Mouse (Mus musculus) heart, postnatal 0 days (tissue): ENCODE measurements around the gene Wiz. TPM values are rescaled to one million over a fixed set of nuclear protein-coding genes. Genes with fewer than 3 reads are reported as not detected.

Source experiments
- ATAC-seq: fragments of 200-750 bp; cut with Nextera tagmentation; 2 replicates; pipeline ENCODE4 v1.8.0; 2017; ENCODE audit warnings: low read depth, moderate number of reproducible peaks, moderate library complexity; ENCODE audit not compliant: insufficient read depth
- DNase-seq: peaks from one replicate; pipeline ENCODE4 v3.0.0-alpha.2; 2016; ENCODE audit warnings: low spot score
- H3K27ac ChIP-seq: fragments of 300-500 bp; sonication (generic); 2 replicates; pipeline ENCODE4 v1.5.1; 2014; ENCODE audit warnings: low read depth, mild to moderate bottlenecking
- H3K27me3 ChIP-seq: fragments of 300-500 bp; sonication (generic); 2 replicates; pipeline ENCODE4 v1.6.1; 2014; ENCODE audit warnings: low read length, mixed read lengths; ENCODE audit not compliant: control insufficient read depth, insufficient read depth
- H3K36me3 ChIP-seq: fragments of 300-500 bp; sonication (generic); replicated peaks from 2 replicates; pipeline ENCODE4 v1.6.1; 2014; ENCODE audit warnings: low read length, mixed read lengths; ENCODE audit not compliant: control insufficient read depth, insufficient read depth
- H3K4me1 ChIP-seq: fragments of 300-500 bp; sonication (generic); 2 replicates; pipeline ENCODE4 v1.6.1; 2014; ENCODE audit warnings: antibody characterized with exemption; ENCODE audit not compliant: control insufficient read depth, insufficient read depth
- H3K4me2 ChIP-seq: fragments of 300-500 bp; sonication (generic); 2 replicates; pipeline ENCODE4 v1.6.1; 2014; ENCODE audit warnings: low read depth, mild to moderate bottlenecking, low read length, moderate library complexity
- H3K4me3 ChIP-seq: fragments of 300-500 bp; sonication (generic); 2 replicates; pipeline ENCODE4 v1.5.1; 2014; ENCODE audit warnings: low read depth, low read length
- H3K9ac ChIP-seq: fragments of 300-500 bp; sonication (generic); replicated peaks from 2 replicates; pipeline ENCODE4 v1.6.1; 2014; ENCODE audit warnings: low read depth, low read length, mixed read lengths
- H3K9me3 ChIP-seq: fragments of 300-500 bp; sonication (generic); replicated peaks from 2 replicates; pipeline ENCODE4 v1.6.1; 2016; ENCODE audit warnings: low read length; ENCODE audit not compliant: control insufficient read depth
- CTCF ChIP-seq: IDR thresholded peaks from 2 replicates; pipeline ENCODE4 v1.5.1; 2016; ENCODE audit warnings: antibody characterized with exemption, control low read depth, low read depth
- EP300 ChIP-seq: IDR thresholded peaks from 2 replicates; pipeline ENCODE4 v1.6.1; 2016; ENCODE audit warnings: antibody characterized with exemption, low read depth
- WGBS: fragments of 180-500 bp; shearing (Covaris S2); extraction: QIAGEN DNeasy Blood & Tissue Kit; methylation state at CpG from one replicate; pipeline ENCODE4 v1.1.7; 2014; 5-methylcytosine and 5-hydroxymethylcytosine counted together
- polyA plus RNA-seq: library from polyadenylated mRNA; unstranded; fragments of >200 nt; fragmentation: Nextera tagmentation; extraction: Ambion mirVana; gene quantifications from 2 replicates; pipeline ENCODE4 v1.2.1, GENCODE M21; 2015
- total RNA-seq: library from RNA; depleted of rRNA; stranded (reverse); fragments of >200 nt; gene quantifications from 2 replicates; pipeline ENCODE4 v1.2.3, GENCODE M21; 2014; ENCODE audit warnings: low replicate concordance

The Wiz gene
- total and polyA plus RNA-seq, 2 experiments from 2014 or later = 7.0 to 21.4 TPM

DNA sequence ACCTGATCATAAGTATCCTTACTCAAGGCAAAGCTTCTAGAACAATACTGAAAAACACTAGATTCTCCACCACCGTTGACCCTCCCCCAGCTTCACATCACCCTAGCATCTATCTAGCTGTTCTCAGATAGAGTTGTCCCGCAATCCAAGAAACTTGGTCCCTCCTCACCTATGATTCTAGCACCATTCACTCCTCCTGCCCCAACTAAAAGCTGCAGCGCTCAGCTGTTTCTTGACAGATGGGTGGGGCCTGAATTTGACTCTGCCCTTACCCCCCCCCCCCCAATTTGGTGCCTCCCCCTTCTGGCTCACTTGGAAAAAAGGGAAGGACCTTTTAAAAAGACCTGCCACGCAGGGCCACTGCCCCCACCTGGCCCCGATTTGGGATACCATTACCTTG lies 24.4 kb downstream of the Wiz start:
- Histone ChIP-seq H3K27ac (peak overlapping the region; percentile 64), H3K4me3 (peak overlapping the region; percentile 92), H3K27me3 (no peaks in the 10 kb centered on the region), H3K4me2 (peak overlapping the region; percentile 84), H3K9me3 (no peaks in the 10 kb centered on the region), H3K9ac (peak overlapping the region; percentile 94; the same call in 1 of the 2 replicates), H3K4me1 (peaks cover 17% of the 10 kb centered on the region; the same call in 1 of the 2 replicates), H3K36me3 (peaks cover 19% of the 10 kb centered on the region)
- no peak for DNase-seq
- WGBS = 58% methylated on average over 5 of the region's 5 CpGs
- ATAC-seq = no peak
- TF ChIP-seq CTCF = no peak
- TF ChIP-seq EP300 = no peak

- H3K4me2 ChIP-seq = peak overlapping the region; percentile 84
- 0% methylated on average over 39 of the region's 47 CpGs for WGBS
- H3K9ac ChIP-seq = peak overlapping the region; percentile 94
- H3K27ac ChIP-seq = peak overlapping the region; percentile 64
- ATAC-seq = peak; percentile 94
- peak; percentile 94 for DNase-seq
- peaks cover 24% of the 10 kb centered on the region for H3K36me3 ChIP-seq
- peak overlapping the region; percentile 92 for H3K4me3 ChIP-seq
- H3K27me3 ChIP-seq = no peaks in the 10 kb centered on the region
- peaks cover 17% of the 10 kb centered on the region; the same call in 1 of the 2 replicates for H3K4me1 ChIP-seq
- H3K9me3 ChIP-seq = no peaks in the 10 kb centered on the region
- TF ChIP-seq EP300 (no peak), CTCF (peak; percentile 14; the same call in 1 of the 2 replicates)
Measured at GRCm38 (mm10) chr17:32364331-32364730, 24.9 kb downstream of the Wiz start.

DNA sequence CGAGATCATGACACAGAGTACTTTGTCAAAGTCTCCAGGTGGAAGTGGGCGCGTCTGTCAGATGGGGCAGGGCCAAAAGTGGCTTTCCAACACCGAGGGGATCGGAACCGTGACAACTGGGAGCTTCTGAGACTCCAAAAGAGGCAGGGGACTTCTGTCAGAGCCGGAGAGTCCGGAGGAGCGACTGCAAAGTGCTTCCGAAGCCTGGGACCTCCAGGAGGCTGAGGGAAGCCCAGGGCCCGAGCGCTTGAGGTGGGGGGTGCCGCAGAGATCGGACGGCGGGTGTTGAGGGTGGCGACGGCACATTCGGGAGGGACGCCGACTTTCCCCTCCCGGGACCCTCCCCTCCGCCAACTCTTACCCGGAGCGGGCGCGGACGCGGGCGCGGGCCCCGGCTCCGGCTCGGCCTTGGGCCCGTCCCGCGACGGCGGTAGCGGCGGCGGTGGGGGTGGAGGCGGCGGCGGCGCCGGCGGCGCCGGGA lies 25.4 kb downstream of the Wiz start:
- Histone ChIP-seq H3K27ac (peak overlapping the region; percentile 64), H3K4me1 (peaks cover 17% of the 10 kb centered on the region; the same call in 1 of the 2 replicates), H3K9me3 (no peaks in the 10 kb centered on the region), H3K4me2 (peak overlapping the region; percentile 84), H3K27me3 (no peaks in the 10 kb centered on the region), H3K4me3 (peak overlapping the region; percentile 92), H3K36me3 (peaks cover 29% of the 10 kb centered on the region), H3K9ac (peak overlapping the region; percentile 94)
- DNase-seq (no peak), ATAC-seq (peak; percentile 37)
- TF ChIP-seq EP300 = no peak
- TF ChIP-seq CTCF = no peak
- under 1% methylated on average over 25 of the region's 50 CpGs for WGBS

GRCm38 (mm10) chr17:32362686-32363085 lies 26.6 kb downstream of the Wiz start:
- Histone ChIP-seq H3K4me2 (peak overlapping the region; percentile 84; the same call in 1 of the 2 replicates), H3K9me3 (no peaks in the 10 kb centered on the region), H3K27ac (no peak overlapping the region), H3K27me3 (no peaks in the 10 kb centered on the region), H3K4me3 (0 out of 2 replicates have a peak overlapping the region, but pooled peaks have one; percentile 92), H3K4me1 (peaks cover 17% of the 10 kb centered on the region; the same call in 1 of the 2 replicates), H3K36me3 (peaks cover 41% of the 10 kb centered on the region), H3K9ac (no peak overlapping the region)
- TF ChIP-seq CTCF (no peak), EP300 (no peak)
- 67% methylated on average over 4 of the region's 4 CpGs for WGBS
- ATAC-seq = no peak
- no peak for DNase-seq

DNA sequence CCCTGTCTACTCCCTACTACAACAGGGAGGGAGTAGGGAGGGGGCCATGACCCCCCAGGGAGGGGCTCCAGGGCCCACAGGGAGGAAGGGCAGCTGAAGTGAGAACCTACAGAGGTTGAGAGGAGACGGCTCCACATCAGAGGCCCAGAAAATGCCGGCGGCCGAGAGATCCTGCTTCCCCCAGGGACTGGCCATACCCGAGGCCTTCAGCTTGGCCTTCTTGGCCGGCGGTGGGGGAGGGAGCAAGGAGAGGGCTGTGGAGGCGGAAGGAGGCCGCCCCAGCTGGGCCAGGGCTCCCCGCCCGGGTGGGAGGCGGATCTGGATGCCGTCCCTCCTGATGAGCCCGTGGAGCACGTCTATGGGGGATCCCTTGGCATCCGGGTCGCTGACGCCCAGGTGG lies 29.3 kb downstream of the Wiz start:
- Histone ChIP-seq H3K27me3 (no peaks in the 10 kb centered on the region), H3K27ac (no peak overlapping the region), H3K9ac (no peak overlapping the region), H3K36me3 (peaks cover 68% of the 10 kb centered on the region), H3K4me1 (peaks cover 11% of the 10 kb centered on the region; the same call in 1 of the 2 replicates), H3K4me2 (no peak overlapping the region), H3K4me3 (no peak overlapping the region), H3K9me3 (no peaks in the 10 kb centered on the region)
- TF ChIP-seq EP300 = no peak
- DNase-seq = no peak
- WGBS = 86% methylated on average over 14 of the region's 18 CpGs
- no peak for ATAC-seq

DNA sequence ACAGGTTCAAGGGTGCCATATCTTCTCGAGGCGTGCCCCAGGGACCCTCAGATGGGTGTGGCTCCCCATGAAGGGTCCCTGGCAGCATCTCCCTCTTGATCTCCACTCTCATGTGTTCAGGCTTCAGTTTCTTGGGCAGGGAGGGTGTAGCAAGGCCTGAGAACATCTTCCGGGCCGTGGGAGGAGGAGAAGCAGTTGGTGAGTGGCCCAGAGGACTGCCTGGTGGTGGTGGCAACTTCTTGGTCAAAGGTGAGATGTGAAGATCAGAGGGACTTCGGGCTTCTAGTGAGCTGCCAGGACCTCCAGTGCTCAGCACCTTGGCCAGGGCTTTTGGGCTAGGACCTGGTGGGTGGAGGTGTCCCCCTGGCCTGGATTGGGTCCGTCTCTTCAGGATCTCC lies 30.3 kb downstream of the Wiz start:
- TF ChIP-seq EP300 (no peak), CTCF (no peak)
- Histone ChIP-seq H3K4me3 (no peak overlapping the region), H3K4me2 (no peak overlapping the region), H3K4me1 (peaks cover 14% of the 10 kb centered on the region; the same call in 1 of the 2 replicates), H3K9me3 (no peaks in the 10 kb centered on the region), H3K27me3 (no peaks in the 10 kb centered on the region), H3K27ac (no peak overlapping the region), H3K36me3 (peaks cover 77% of the 10 kb centered on the region), H3K9ac (no peak overlapping the region)
- 92% methylated on average over 6 of the region's 6 CpGs for WGBS
- DNase-seq = no peak
- ATAC-seq = no peak
